Mouse (Mus musculus): ENCODE measurements around the gene Ppp1r14a. TPM values are rescaled to one million over a fixed set of nuclear protein-coding genes. Genes with fewer than 3 reads are reported as not detected.
A peak's percentile ranks its signal among the peaks of the same experiment; 100 is the strongest.

The Ppp1r14a gene
- polyA plus RNA-seq, 1 experiment: 57.4 TPM

DNA sequence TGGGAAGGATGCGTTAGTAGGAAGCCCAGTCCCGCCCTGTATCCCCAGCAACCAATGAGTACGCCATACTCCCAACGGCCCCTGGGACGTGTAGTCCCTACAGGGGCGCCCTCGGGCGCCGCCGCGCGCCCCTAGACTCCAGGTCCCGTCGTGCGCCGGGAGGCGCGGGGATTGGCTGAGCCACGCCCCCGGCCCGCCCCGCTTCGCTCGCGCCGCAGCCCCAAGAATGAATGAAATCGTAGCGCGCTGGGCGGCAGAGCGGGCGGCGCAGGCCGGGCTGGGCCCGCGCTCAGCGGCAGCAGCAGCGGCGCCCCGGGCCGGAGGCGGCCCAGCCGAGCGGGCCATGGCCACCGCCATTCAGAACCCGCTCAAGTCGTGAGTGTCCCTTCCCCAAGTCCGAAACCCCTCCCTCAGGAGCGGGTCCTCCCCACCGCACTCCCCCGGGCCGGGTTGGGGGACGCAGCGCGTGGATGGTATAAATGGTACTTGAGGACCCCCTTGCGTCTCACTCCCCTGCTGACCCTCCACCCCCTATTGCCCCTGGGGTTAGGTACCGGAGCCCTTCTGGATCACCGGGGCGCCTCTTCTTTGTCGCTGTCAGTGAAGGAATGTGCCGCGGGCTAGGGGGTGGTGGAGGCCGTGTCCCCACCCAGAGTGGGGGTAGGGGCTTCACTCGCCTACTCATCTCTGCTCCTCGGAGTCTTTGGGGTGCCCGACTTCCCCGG is 14.8 kb downstream of the Ppp1r14a start, which contains the start of gene Dpf1:
Gene Dpf1 (plus strand): TSS at position 214 of the 725 bp plus-strand sequence.
- Histone ChIP-seq H3K4me3 (ENCODE audit: low read depth, low read length) (peak within 1 kb of the TSS; percentile 39), H3K36me3 (ENCODE audit: control insufficient read depth, insufficient read depth, low read length) (no peaks in the 10 kb centered on the region), H3K4me1 (ENCODE audit: control insufficient read depth, insufficient read depth, insufficient read length, low read length) (peaks cover 15% of the 10 kb centered on the region), H3K27ac (ENCODE audit: insufficient read depth, low read depth, low read length) (no peak within 1 kb of the TSS), H3K27me3 (ENCODE audit: control insufficient read depth, insufficient read depth, low read length) (peaks cover 39% of the 10 kb centered on the region)
- WGBS: 2% methylated on average over 67 of the region's 67 CpGs
- no peak for TF ChIP-seq POLR2A (IDR thresholded peaks at IDR 0.05; ENCODE audit: low read depth, low read length)
- TF ChIP-seq CTCF (IDR thresholded peaks at IDR 0.05; ENCODE audit: extremely low read depth, insufficient read length, insufficient replicate concordance, low read depth, low read length): no peak

DNA sequence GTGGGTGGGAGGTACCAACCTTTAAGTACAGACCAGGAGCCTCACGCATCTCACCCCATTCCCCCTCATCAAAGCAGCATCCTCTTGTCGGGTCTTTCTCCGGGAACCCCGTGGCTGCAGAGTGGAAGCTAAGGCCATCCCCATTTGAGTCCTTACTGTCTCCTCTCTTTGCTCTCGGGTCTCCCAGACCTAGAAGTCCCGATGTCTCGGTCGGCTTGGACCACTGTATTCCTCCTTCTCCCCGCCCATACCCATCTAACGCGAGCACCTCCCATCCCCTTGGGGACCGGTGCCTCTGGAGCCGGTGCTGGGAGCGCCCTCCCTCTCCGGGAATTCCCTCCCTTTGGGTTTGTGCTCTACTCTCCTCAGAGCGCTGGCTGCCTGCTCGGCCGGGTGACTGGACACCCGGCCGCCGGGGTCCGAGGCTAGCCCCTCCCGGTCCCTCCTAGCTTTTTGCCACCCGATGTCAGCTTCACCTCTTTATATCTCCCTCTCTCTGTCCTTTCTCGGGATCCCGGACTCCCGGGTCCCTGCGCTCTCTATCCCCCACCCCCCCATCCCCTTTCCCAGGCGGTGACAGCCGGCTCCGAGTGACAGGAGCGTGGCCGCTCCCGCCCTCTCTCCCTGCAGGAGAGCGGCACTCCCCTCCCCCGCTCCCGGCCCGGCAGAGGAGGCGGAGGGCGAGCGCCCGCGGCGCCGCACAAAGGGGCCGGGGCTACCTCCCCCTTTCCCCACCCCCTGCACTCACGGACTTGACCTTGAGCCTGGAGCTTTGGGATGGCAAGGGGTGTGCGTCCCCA is 15.6 kb downstream of the Ppp1r14a start:
- no peak for TF ChIP-seq CTCF (IDR thresholded peaks at IDR 0.05; ENCODE audit: extremely low read depth, insufficient read length, insufficient replicate concordance, low read depth, low read length)
- no peak for TF ChIP-seq POLR2A (IDR thresholded peaks at IDR 0.05; ENCODE audit: low read depth, low read length)
- peaks cover 21% of the 10 kb centered on the region for H3K4me1 ChIP-seq (ENCODE audit: control insufficient read depth, insufficient read depth, insufficient read length, low read length)
- H3K27ac ChIP-seq (ENCODE audit: insufficient read depth, low read depth, low read length): no peak overlapping the region
- H3K36me3 ChIP-seq (ENCODE audit: control insufficient read depth, insufficient read depth, low read length): no peaks in the 10 kb centered on the region
- H3K4me3 ChIP-seq (ENCODE audit: low read depth, low read length): peak overlapping the region; percentile 39
- 3% methylated on average over 48 of the region's 48 CpGs for WGBS
- H3K27me3 ChIP-seq (ENCODE audit: control insufficient read depth, insufficient read depth, low read length): peaks cover 47% of the 10 kb centered on the region

- no peaks in the 10 kb centered on the region for H3K36me3 ChIP-seq (ENCODE audit: control insufficient read depth, insufficient read depth, low read length)
- 59% methylated on average over 9 of the region's 9 CpGs for WGBS
- H3K4me1 ChIP-seq (ENCODE audit: control insufficient read depth, insufficient read depth, insufficient read length, low read length): peaks cover 21% of the 10 kb centered on the region
- no peak overlapping the region for H3K4me3 ChIP-seq (ENCODE audit: low read depth, low read length)
- no peak for TF ChIP-seq CTCF (IDR thresholded peaks at IDR 0.05; ENCODE audit: extremely low read depth, insufficient read length, insufficient replicate concordance, low read depth, low read length)
- TF ChIP-seq POLR2A (IDR thresholded peaks at IDR 0.05; ENCODE audit: low read depth, low read length): no peak
- no peak overlapping the region for H3K27ac ChIP-seq (ENCODE audit: insufficient read depth, low read depth, low read length)
- peaks cover 49% of the 10 kb centered on the region for H3K27me3 ChIP-seq (ENCODE audit: control insufficient read depth, insufficient read depth, low read length)
These were observed 16.3 kb downstream of the Ppp1r14a start for GRCm38 (mm10) chr7:29305263-29305988.

GRCm38 (mm10) chr7:29306108-29306507 is 17.0 kb downstream of the Ppp1r14a start:
- Histone ChIP-seq H3K27me3 (ENCODE audit: control insufficient read depth, insufficient read depth, low read length) (peaks cover 49% of the 10 kb centered on the region), H3K4me1 (ENCODE audit: control insufficient read depth, insufficient read depth, insufficient read length, low read length) (peaks cover 21% of the 10 kb centered on the region), H3K36me3 (ENCODE audit: control insufficient read depth, insufficient read depth, low read length) (no peaks in the 10 kb centered on the region), H3K27ac (ENCODE audit: insufficient read depth, low read depth, low read length) (no peak overlapping the region), H3K4me3 (ENCODE audit: low read depth, low read length) (no peak overlapping the region)
- WGBS: 76% methylated on average over 7 of the region's 7 CpGs
- TF ChIP-seq POLR2A (IDR thresholded peaks at IDR 0.05; ENCODE audit: low read depth, low read length) (no peak), CTCF (IDR thresholded peaks at IDR 0.05; ENCODE audit: extremely low read depth, insufficient read length, insufficient replicate concordance, low read depth, low read length) (no peak)

- no peak overlapping the region for H3K27ac ChIP-seq (ENCODE audit: insufficient read depth, low read depth, low read length)
- TF ChIP-seq POLR2A (IDR thresholded peaks at IDR 0.05; ENCODE audit: low read depth, low read length) (no peak), CTCF (IDR thresholded peaks at IDR 0.05; ENCODE audit: extremely low read depth, insufficient read length, insufficient replicate concordance, low read depth, low read length) (peak; percentile 16; the same call in 1 of the 2 replicates)
- peaks cover 21% of the 10 kb centered on the region for H3K4me1 ChIP-seq (ENCODE audit: control insufficient read depth, insufficient read depth, insufficient read length, low read length)
- WGBS: 35% methylated on average over 7 of the region's 7 CpGs
- no peak overlapping the region for H3K4me3 ChIP-seq (ENCODE audit: low read depth, low read length)
- H3K27me3 ChIP-seq (ENCODE audit: control insufficient read depth, insufficient read depth, low read length): peaks cover 49% of the 10 kb centered on the region
- H3K36me3 ChIP-seq (ENCODE audit: control insufficient read depth, insufficient read depth, low read length): no peaks in the 10 kb centered on the region
These were observed 17.5 kb downstream of the Ppp1r14a start for GRCm38 (mm10) chr7:29306619-29307018.

GRCm38 (mm10) chr7:29307350-29308104 is 18.4 kb downstream of the Ppp1r14a start:
- H3K27ac ChIP-seq (ENCODE audit: insufficient read depth, low read depth, low read length): no peak overlapping the region
- peaks cover 49% of the 10 kb centered on the region for H3K27me3 ChIP-seq (ENCODE audit: control insufficient read depth, insufficient read depth, low read length)
- TF ChIP-seq CTCF (IDR thresholded peaks at IDR 0.05; ENCODE audit: extremely low read depth, insufficient read length, insufficient replicate concordance, low read depth, low read length) (no peak), POLR2A (IDR thresholded peaks at IDR 0.05; ENCODE audit: low read depth, low read length) (no peak)
- peaks cover 21% of the 10 kb centered on the region for H3K4me1 ChIP-seq (ENCODE audit: control insufficient read depth, insufficient read depth, insufficient read length, low read length)
- peak overlapping the region; percentile 68 for H3K4me3 ChIP-seq (ENCODE audit: low read depth, low read length)
- H3K36me3 ChIP-seq (ENCODE audit: control insufficient read depth, insufficient read depth, low read length): no peaks in the 10 kb centered on the region
- WGBS: 1% methylated on average over 42 of the region's 42 CpGs

All from small intestine, adult 2 months (tissue).